Mouse (Mus musculus) limb, embryonic 12.5 days (tissue): ENCODE measurements around the gene Tmco4. TPM values are rescaled to one million over a fixed set of nuclear protein-coding genes. Genes with fewer than 3 reads are reported as not detected.

ENCODE experiments used
- ATAC-seq: fragments of 200-750 bp; cut with Nextera tagmentation; 2 replicates; pipeline ENCODE4 v1.8.0; 2017; ENCODE audit warnings: low read depth, moderate TSS enrichment; ENCODE audit not compliant: insufficient number of reproducible peaks, insufficient read depth, low FRiP score, low TSS enrichment
- H3K27ac ChIP-seq: fragments of 300-500 bp; sonication (generic); 2 replicates; pipeline ENCODE4 v1.5.1; 2016; ENCODE audit warnings: mild to moderate bottlenecking, moderate library complexity
- H3K27me3 ChIP-seq: fragments of 300-500 bp; sonication (generic); 2 replicates; pipeline ENCODE4 v1.6.1; 2016; ENCODE audit warnings: mild to moderate bottlenecking, moderate library complexity
- H3K36me3 ChIP-seq: fragments of 300-500 bp; sonication (generic); 2 replicates; pipeline ENCODE4 v1.6.1; 2016; ENCODE audit warnings: mild to moderate bottlenecking, moderate library complexity
- H3K4me1 ChIP-seq: fragments of 300-500 bp; sonication (generic); replicated peaks from 2 replicates; pipeline ENCODE4 v1.6.1; 2016
- H3K4me2 ChIP-seq: fragments of 300-500 bp; sonication (generic); 2 replicates; pipeline ENCODE4 v1.6.1; 2016; ENCODE audit warnings: mild to moderate bottlenecking, moderate library complexity
- H3K4me3 ChIP-seq: fragments of 300-500 bp; sonication (generic); replicated peaks from 2 replicates; pipeline ENCODE4 v1.5.1; 2016; ENCODE audit warnings: mild to moderate bottlenecking
- H3K9ac ChIP-seq: fragments of 300-500 bp; sonication (generic); replicated peaks from 2 replicates; pipeline ENCODE4 v1.6.1; 2016; ENCODE audit warnings: mild to moderate bottlenecking, moderate library complexity
- H3K9me3 ChIP-seq: fragments of 300-500 bp; sonication (generic); 2 replicates; pipeline ENCODE4 v1.6.1; 2016; ENCODE audit warnings: mild to moderate bottlenecking, moderate library complexity
- WGBS: fragments of 180-500 bp; shearing (Covaris S2); methylation state at CpG from one replicate; pipeline ENCODE4 v1.1.7; 2016; 5-methylcytosine and 5-hydroxymethylcytosine counted together
- polyA plus RNA-seq: library from polyadenylated mRNA; unstranded; fragments of >200 nt; fragmentation: Nextera tagmentation; extraction: Ambion mirVana; gene quantifications from 2 replicates; pipeline ENCODE4 v1.2.1, GENCODE M21; 2016

Tmco4 gene
- polyA plus RNA-seq, 1 experiment from 2014 or later, result 2.0 TPM

DNA sequence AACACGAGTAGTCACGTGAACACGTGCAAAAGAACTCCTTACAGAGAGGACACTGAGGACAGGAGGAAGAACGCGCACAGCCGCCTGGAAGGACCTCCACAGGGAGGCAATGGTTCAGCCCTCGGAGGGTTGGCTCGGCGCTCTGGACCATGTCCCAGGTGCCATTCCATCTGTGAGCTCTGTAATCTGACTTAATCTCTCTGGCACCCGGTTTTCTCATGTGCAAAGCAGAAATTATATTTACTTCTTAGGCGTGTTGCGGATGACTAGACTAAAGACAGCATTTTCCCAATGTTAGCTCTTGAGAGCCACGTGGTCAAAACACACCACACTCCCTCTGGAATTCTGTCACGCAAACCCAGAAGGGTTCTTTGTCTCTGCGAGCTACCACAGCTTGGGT, 13.6 kb upstream of the Tmco4 start:
- ATAC-seq, result no peak
- Histone ChIP-seq H3K9me3 (no peaks in the 10 kb centered on the region), H3K27ac (no peak overlapping the region), H3K9ac (no peak overlapping the region), H3K4me2 (no peak overlapping the region), H3K4me1 (no peaks in the 10 kb centered on the region), H3K36me3 (no peaks in the 10 kb centered on the region), H3K27me3 (peaks cover 3% of the 10 kb centered on the region; the same call in 1 of the 2 replicates), H3K4me3 (no peak overlapping the region)
- 83% methylated on average over 15 of the region's 15 CpGs for WGBS

DNA sequence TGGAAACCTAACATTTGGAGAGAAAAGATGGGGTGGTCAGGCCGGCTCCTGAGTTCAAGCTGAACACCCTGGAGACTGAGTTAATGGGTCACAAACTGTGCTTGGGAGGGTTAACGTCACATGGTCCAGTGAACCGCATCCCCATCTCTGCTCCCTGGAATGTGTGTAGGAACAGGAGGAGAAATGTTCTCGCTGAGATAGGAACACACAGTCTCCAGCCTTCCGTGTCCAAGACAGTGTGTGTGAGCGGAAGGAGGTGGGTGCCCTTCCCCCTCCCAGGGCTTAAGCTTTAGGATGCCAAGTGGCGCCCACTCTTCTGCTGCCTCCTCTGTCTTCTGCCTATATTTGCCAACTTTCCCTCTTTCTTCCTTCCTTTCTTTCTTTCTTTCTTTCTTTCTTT, 12.8 kb upstream of the Tmco4 start:
- Histone ChIP-seq H3K9me3 (no peaks in the 10 kb centered on the region), H3K4me1 (no peaks in the 10 kb centered on the region), H3K9ac (no peak overlapping the region), H3K4me3 (no peak overlapping the region), H3K27me3 (peaks cover 3% of the 10 kb centered on the region; the same call in 1 of the 2 replicates), H3K36me3 (no peaks in the 10 kb centered on the region), H3K27ac (no peak overlapping the region), H3K4me2 (no peak overlapping the region)
- 74% methylated on average over 7 of the region's 7 CpGs for WGBS
- ATAC-seq, result no peak

DNA sequence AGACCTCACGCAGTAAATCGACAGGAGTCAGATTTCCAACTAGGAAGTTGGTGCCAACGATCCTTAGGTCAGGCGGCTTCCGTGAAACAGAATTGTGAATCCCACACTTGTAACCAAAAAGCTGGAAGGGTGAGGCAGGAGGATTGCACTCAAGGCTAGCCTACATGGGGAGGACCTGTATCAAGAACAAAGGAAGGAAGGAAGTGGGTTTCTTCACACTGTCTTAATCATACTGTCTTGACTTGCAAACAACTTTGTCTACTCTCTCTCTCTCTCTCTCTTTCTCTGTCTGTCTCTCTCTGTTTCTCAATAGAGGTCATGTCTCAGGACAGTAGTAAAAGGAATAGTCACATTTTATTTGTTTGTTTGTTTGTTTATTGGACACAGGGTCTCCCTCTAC, 10.0 kb upstream of the Tmco4 start:
- WGBS, result 77% methylated on average over 5 of the region's 5 CpGs
- H3K4me2 ChIP-seq, result no peak overlapping the region
- no peaks in the 10 kb centered on the region; the same call in 1 of the 2 replicates for H3K4me1 ChIP-seq
- H3K27ac ChIP-seq, result no peak overlapping the region
- no peak overlapping the region for H3K9ac ChIP-seq
- H3K9me3 ChIP-seq, result no peaks in the 10 kb centered on the region
- ATAC-seq, result no peak
- no peak overlapping the region for H3K4me3 ChIP-seq
- H3K27me3 ChIP-seq, result peaks cover 3% of the 10 kb centered on the region; the same call in 1 of the 2 replicates
- H3K36me3 ChIP-seq, result no peaks in the 10 kb centered on the region

DNA sequence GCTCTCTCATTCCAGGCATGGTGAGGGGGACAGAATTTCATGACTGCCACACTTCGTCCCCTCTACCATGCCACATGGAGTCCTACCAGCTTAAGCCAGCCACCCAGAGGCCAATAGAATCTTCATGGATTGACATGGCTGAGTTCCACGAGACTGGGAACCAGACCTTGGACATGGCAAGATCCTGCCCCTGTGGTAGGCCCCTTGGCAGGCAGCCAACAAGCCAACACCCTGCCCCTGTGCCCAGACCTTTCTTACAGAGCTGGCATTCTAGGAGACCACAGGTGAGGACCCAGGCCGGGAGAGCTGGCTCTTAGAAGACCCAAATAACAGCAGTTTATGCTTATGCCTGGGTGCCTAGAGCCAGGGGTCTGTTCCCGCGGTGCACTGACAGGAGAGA, 6.8 kb upstream of the Tmco4 start:
- Histone ChIP-seq H3K27ac (no peak overlapping the region), H3K4me3 (no peak overlapping the region), H3K4me2 (no peak overlapping the region), H3K9me3 (no peaks in the 10 kb centered on the region), H3K9ac (no peak overlapping the region), H3K36me3 (no peaks in the 10 kb centered on the region), H3K4me1 (no peaks in the 10 kb centered on the region; the same call in 1 of the 2 replicates), H3K27me3 (0 out of 2 replicates have a peak, but pooled peaks cover 3% of the 10 kb centered on the region)
- 79% methylated on average over 5 of the region's 5 CpGs for WGBS
- no peak for ATAC-seq

DNA sequence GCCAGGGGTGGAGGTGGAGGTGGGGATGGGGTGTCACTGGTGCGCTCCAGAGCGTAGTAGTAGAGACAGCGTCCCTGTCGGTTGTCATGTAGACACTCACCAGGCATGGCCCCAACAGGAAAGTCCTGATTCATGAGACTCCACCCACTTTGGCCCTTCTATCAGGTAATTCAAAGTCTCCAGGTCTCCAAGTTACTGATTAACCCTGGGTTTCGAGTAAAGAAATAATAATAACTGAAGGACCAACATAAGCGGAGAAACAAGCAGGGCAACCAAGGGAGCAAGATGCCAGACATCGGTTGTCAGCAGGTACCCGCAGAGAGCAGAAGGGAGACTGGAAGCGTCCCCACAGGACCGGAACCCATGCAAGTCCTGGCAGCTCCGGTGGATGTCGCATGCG, 5.8 kb upstream of the Tmco4 start, which contains the start of gene Rnf186:
Gene Rnf186 (plus strand): TSS at position 247 of the 400 bp plus-strand sequence.
- Histone ChIP-seq H3K4me3 (no peak within 1 kb of the TSS), H3K9ac (no peak within 1 kb of the TSS), H3K36me3 (no peaks in the 10 kb centered on the region), H3K27ac (no peak within 1 kb of the TSS), H3K4me1 (no peaks in the 10 kb centered on the region; the same call in 1 of the 2 replicates), H3K4me2 (no peak within 1 kb of the TSS), H3K9me3 (no peaks in the 10 kb centered on the region), H3K27me3 (0 out of 2 replicates have a peak, but pooled peaks cover 3% of the 10 kb centered on the region)
- ATAC-seq, result no peak
- WGBS, result 86% methylated on average over 13 of the region's 13 CpGs

DNA sequence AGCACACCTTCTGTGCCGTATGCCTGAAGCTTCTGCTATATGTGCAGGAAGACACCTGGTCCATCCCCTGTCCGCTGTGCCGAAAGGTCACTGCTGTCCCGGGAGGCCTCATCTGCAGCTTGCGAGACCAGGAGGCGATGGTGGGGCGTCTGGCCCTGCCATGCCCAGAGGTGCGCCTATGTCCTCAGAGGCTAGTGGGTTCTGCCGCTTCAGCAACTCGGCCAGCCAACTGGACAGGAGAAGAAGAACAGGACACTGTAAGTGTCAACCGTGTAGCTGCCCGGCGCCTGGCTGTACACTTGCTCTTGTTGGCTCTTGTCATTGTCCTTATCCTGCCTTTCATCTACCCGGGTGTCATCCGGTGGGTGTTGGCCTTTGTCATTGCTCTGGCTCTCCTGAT, 5.2 kb upstream of the Tmco4 start:
- H3K9ac ChIP-seq, result no peak overlapping the region
- ATAC-seq, result no peak
- no peak overlapping the region for H3K4me2 ChIP-seq
- H3K27ac ChIP-seq, result no peak overlapping the region
- H3K27me3 ChIP-seq, result 0 out of 2 replicates have a peak, but pooled peaks cover 3% of the 10 kb centered on the region
- H3K4me1 ChIP-seq, result peaks cover 6% of the 10 kb centered on the region
- H3K4me3 ChIP-seq, result no peak overlapping the region
- no peaks in the 10 kb centered on the region for H3K36me3 ChIP-seq
- no peaks in the 10 kb centered on the region for H3K9me3 ChIP-seq
- WGBS, result 92% methylated on average over 15 of the region's 15 CpGs

DNA sequence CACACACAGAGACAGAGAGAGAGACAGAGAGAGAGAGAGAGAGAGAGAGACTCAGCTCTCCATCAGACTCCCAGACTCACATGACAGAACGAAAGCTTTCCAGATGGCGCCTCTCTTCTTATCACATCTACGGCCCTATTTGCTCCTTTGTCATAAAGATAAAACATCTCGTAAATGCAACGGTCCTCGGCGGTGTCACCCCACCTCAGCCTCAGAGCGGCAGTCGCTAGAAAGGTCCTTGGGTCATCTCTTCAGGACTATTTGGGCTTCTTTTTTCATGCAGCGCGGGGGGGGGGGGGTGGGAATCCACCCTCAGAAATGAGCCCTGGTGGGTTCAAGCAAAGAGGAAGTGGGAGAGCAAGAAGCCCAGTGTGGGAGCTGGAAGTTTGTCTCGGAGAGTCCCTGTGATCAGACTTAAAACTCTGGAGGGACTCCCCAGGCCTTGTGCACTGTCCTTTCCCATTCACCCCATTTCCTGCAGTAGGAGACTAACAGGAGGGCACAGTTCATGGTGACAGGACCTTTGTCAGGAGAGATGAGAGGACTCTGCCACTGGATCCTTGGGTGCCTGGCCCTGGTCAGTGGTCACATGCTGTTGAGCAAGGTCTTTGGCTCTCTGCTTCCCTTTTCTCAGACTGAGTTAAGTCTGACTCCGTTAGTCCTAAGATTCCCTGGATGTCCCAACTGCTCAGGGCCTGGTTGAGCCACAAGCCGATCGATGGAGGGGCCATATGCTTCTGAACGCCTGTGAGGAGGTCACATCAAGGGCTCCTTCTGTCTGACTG, 3.7 kb upstream of the Tmco4 start:
- Histone ChIP-seq H3K36me3 (no peaks in the 10 kb centered on the region), H3K27me3 (0 out of 2 replicates have a peak, but pooled peaks cover 3% of the 10 kb centered on the region), H3K4me1 (peaks cover 13% of the 10 kb centered on the region), H3K9me3 (no peaks in the 10 kb centered on the region), H3K9ac (no peak overlapping the region), H3K4me3 (no peak overlapping the region), H3K27ac (no peak overlapping the region), H3K4me2 (no peak overlapping the region)
- no peak for ATAC-seq
- 49% methylated on average over 16 of the region's 16 CpGs for WGBS

DNA sequence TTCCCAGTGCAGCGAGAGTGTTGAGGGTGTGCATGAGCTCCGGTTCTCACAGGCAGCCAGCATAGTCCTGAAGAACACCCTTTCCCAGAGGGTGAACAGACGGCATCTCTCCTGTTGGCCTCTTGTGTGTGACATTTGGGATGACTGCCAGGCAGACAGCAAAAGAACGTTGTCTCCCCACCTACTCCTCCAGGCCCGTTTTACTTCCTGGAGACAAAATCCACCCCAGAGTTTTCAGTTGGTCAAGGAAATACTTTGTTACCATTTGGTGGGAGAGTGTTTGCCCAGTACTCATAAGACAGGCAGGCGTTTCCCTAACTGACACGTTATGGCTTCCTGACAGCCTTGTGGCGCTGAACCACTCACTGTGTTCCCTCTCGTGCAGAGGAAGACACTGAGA, 3.0 kb upstream of the Tmco4 start:
- WGBS, result 64% methylated on average over 9 of the region's 9 CpGs
- no peak for ATAC-seq
- no peak overlapping the region for H3K9ac ChIP-seq

DNA sequence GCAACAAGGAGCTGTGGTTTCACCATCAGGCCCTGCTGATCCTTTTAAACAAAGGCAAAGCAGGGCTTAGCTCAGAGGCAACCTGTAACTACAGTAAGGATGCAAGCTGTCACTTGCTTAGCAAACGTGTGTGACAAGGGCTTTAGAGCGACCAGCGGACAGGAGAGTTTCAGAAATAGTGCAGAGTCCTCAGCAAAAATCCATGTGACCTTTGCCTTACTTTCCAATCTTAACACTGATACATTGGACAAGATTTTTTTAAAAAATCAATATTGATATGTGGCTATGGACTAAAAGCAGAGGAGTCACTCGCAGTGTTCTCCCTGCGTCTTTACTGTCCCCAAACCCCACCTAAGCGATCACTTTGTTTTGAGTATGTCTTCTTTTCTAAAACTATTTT, 1.3 kb upstream of the Tmco4 start:
- Histone ChIP-seq H3K27ac (no peak overlapping the region), H3K4me1 (peaks cover 13% of the 10 kb centered on the region), H3K9me3 (no peaks in the 10 kb centered on the region), H3K4me2 (no peak overlapping the region), H3K27me3 (0 out of 2 replicates have a peak, but pooled peaks cover 3% of the 10 kb centered on the region), H3K4me3 (no peak overlapping the region), H3K36me3 (no peaks in the 10 kb centered on the region), H3K9ac (no peak overlapping the region)
- 89% methylated on average over 6 of the region's 6 CpGs for WGBS
- ATAC-seq, result no peak

More for the DNA sequence above, 3.0 kb upstream of the Tmco4 start:
- Histone ChIP-seq H3K27me3 (0 out of 2 replicates have a peak, but pooled peaks cover 3% of the 10 kb centered on the region), H3K4me2 (no peak overlapping the region), H3K9me3 (no peaks in the 10 kb centered on the region), H3K4me3 (no peak overlapping the region), H3K36me3 (no peaks in the 10 kb centered on the region), H3K27ac (no peak overlapping the region), H3K4me1 (peaks cover 13% of the 10 kb centered on the region)

DNA sequence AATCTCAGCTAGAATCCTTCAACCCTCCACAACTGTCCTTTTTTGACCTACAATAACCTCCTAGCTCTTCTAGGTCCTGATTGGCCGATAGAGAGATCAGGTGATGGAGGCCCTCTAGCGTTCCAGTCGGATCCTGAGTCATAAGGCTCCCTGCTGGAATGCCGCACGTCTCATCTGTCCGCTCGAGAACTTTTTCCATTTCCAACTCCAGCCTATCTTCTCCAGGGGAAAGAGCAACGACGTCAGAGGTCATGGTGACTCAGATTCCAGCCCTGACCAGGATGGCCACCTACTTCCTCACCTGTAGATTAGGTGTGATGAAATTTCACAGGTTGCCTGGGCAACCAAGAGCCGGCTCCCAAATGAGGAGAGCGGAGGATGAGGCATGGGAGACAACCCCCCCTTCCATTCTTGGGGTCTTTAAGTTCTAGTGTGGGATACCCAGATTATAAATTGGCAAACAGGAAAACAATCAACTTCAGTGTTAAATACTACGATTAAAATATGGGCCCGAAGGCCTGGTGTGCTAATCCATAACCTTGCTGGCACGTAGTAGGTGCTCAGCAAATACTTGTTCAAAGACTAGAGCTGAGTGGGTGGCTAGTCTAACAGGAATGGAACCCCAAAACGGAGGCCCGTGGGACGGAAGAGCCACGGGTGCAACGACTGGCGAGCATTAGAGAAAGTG, 405 bp upstream of the Tmco4 start:
- 0 out of 2 replicates have a peak, but pooled peaks cover 3% of the 10 kb centered on the region for H3K27me3 ChIP-seq
- peak overlapping the region; percentile 89 for H3K9ac ChIP-seq
- 0 out of 2 replicates have a peak overlapping the region, but pooled peaks have one; percentile 47 for H3K27ac ChIP-seq
- H3K4me2 ChIP-seq, result peak overlapping the region; percentile 95
- no peaks in the 10 kb centered on the region for H3K36me3 ChIP-seq
- 22% methylated on average over 20 of the region's 20 CpGs for WGBS
- H3K9me3 ChIP-seq, result no peaks in the 10 kb centered on the region
- H3K4me1 ChIP-seq, result peaks cover 13% of the 10 kb centered on the region
- peak overlapping the region; percentile 62 for H3K4me3 ChIP-seq
- 0 out of 2 replicates have a peak, but pooled peaks have one; percentile 15 for ATAC-seq

DNA sequence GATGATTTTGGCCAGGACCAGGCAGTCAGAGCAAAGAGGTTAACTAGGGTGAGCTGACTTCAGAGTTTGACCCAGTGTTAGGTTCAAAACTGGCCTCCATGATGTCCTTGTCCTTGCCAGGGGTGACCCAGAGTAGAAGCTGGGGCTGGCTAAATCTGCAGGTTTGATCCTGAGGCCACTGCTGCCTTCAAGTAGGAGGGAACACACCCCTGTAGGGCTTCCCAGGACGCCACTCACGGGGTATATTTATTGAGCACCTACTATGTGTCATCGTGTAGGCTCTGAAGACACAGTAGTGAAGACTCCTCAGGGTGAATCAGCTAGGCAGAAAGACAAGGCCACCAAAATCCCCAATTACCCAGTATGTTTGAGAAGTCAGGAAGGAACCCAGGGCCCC, 1.0 kb downstream of the Tmco4 start:
- ATAC-seq, result 0 out of 2 replicates have a peak, but pooled peaks have one; percentile 3
- no peaks in the 10 kb centered on the region for H3K9me3 ChIP-seq
- peak overlapping the region; percentile 95 for H3K4me2 ChIP-seq
- 57% methylated on average over 3 of the region's 3 CpGs for WGBS
- H3K27ac ChIP-seq, result no peak overlapping the region
- no peaks in the 10 kb centered on the region for H3K36me3 ChIP-seq
- H3K27me3 ChIP-seq, result 0 out of 2 replicates have a peak, but pooled peaks cover 3% of the 10 kb centered on the region
- no peak overlapping the region for H3K9ac ChIP-seq
- peak overlapping the region; percentile 62 for H3K4me3 ChIP-seq
- H3K4me1 ChIP-seq, result peaks cover 13% of the 10 kb centered on the region
